Mouse (Mus musculus) bone marrow, adult 2 months (tissue): ENCODE data around the gene Ufc1.

ENCODE experiments used
- CTCF ChIP-seq: fragments of 200-500 bp; IDR thresholded peaks from 2 replicates; pipeline ENCODE4 v1.5.1; 2011; ENCODE audit warnings: low read length, control low read depth; ENCODE audit not compliant: control insufficient read depth, insufficient read depth
- POLR2A ChIP-seq: fragments of 200-500 bp; IDR thresholded peaks from 2 replicates; pipeline ENCODE4 v1.6.1; 2011; ENCODE audit warnings: low read depth, mild to moderate bottlenecking, control low read depth, low read length, borderline replicate concordance; ENCODE audit not compliant: control insufficient read depth

- TF ChIP-seq CTCF (no peak), POLR2A (no peak)
These were observed 16.4 kb downstream of the Ufc1 start for GRCm38 (mm10) chr1:171278436-171278835.
